Mouse (Mus musculus) cerebellum, adult 2 months (tissue): ENCODE data around the gene Dapp1. TPM values are rescaled to one million over a fixed set of nuclear protein-coding genes. Genes with fewer than 3 reads are reported as not detected.

ENCODE experiments used
- DNase-seq, 2 experiments: peaks; one replicate each; pipeline ENCODE4 v3.0.0; 2021
- H3K27ac ChIP-seq: fragments of 200-500 bp; 2 replicates; pipeline ENCODE4 v1.5.1; 2012; ENCODE audit warnings: low read length, control low read depth, inconsistent platforms; ENCODE audit not compliant: insufficient read depth
- H3K27me3 ChIP-seq: fragments of 200-500 bp; 2 replicates; pipeline ENCODE4 v1.6.1; 2012; ENCODE audit warnings: inconsistent platforms, mild to moderate bottlenecking, low read length, moderate library complexity; ENCODE audit not compliant: control insufficient read depth, insufficient read depth
- H3K4me1 ChIP-seq: fragments of 200-500 bp; 2 replicates; pipeline ENCODE4 v1.6.1; 2011; ENCODE audit warnings: low read length; ENCODE audit not compliant: control insufficient read depth, insufficient read depth
- H3K4me3 ChIP-seq: fragments of 200-500 bp; replicated peaks from 2 replicates; pipeline ENCODE3; 2011; ENCODE audit warnings: mild to moderate bottlenecking, low read depth, low read length, control low read depth; ENCODE audit not compliant: insufficient read depth
- CTCF ChIP-seq: fragments of 200-500 bp; IDR thresholded peaks from 2 replicates; pipeline ENCODE4 v1.5.1; 2011; ENCODE audit warnings: low read depth, mild to moderate bottlenecking, control low read depth, low read length, moderate library complexity, borderline replicate concordance; ENCODE audit not compliant: insufficient read depth
- POLR2A ChIP-seq: fragments of 200-500 bp; IDR thresholded peaks from 2 replicates; pipeline ENCODE4 v1.6.1; 2011; ENCODE audit warnings: low read length, control low read depth, borderline replicate concordance; ENCODE audit not compliant: insufficient read depth
- WGBS: fragments of 180-500 bp; shearing (Covaris S2); methylation state at CpG from one replicate; pipeline ENCODE4 v1.1.7; 2018; 5-methylcytosine and 5-hydroxymethylcytosine counted together
- polyA plus RNA-seq: library from polyadenylated mRNA; depleted of rRNA; stranded (reverse); fragments of >200 nt; gene quantifications from 2 replicates; pipeline ENCODE4 v1.2.3, GENCODE M21; 2012; rRNA removed

Gene Dapp1
- 0.79 and 1.1 TPM in 2 replicates for polyA plus RNA-seq

DNA sequence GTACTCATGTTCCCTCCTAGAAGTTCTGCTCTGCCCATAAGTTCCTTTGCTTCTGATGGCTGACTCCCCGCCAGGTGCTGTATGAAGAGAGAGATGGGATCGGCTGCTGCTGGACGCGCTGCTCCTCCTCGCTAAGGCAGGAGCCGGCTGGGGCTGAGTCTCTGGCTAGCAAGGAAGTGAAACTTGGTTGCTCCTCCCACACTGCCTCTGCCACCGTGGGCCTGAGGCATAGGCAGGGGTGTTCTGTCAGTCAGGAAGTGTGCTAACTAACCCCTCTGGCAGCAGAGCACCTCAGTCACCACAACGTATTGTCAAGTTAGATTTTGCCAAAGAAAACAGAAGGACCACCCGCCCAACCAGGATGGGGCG lies at the start of gene Dapp1:
Gene Dapp1, minus strand, starts transcription at position 164 of the 369 bp plus-strand sequence.
- DNase-seq, result no peak
- no peak within 1 kb of the TSS for H3K27ac ChIP-seq
- TF ChIP-seq POLR2A, result no peak
- WGBS, result 12% methylated on average over 10 of the region's 10 CpGs
- H3K27me3 ChIP-seq, result no peaks in the 10 kb centered on the region
- H3K4me1 ChIP-seq, result no peaks in the 10 kb centered on the region
- H3K4me3 ChIP-seq, result peak within 1 kb of the TSS; percentile 6

DNA sequence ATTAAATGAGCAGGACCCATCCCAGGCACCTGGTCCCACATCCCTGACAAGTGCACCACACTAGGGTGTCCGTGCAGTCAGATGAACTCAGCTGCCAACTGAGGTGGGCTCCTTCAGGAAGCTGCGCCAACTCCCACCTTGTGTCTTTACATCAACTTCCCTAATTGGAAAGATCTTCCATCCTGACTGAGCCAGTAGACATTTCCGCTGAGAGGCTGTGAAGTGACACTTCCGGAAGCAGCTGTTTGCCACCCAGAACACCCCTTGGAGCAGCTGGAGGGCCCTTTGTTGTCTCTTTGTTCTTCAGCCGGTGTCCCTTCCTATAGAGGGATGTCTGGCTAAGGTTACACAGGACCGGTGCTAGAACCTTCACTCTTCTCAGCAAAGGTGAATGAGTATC lies 49.2 kb upstream of the Dapp1 start:
- DNase-seq, result no peak
- Histone ChIP-seq H3K4me3 (no peak overlapping the region), H3K4me1 (peaks cover 24% of the 10 kb centered on the region), H3K27me3 (no peaks in the 10 kb centered on the region), H3K27ac (no peak overlapping the region)
- TF ChIP-seq CTCF, result no peak
- WGBS, result 94% methylated on average over 6 of the region's 6 CpGs

DNA sequence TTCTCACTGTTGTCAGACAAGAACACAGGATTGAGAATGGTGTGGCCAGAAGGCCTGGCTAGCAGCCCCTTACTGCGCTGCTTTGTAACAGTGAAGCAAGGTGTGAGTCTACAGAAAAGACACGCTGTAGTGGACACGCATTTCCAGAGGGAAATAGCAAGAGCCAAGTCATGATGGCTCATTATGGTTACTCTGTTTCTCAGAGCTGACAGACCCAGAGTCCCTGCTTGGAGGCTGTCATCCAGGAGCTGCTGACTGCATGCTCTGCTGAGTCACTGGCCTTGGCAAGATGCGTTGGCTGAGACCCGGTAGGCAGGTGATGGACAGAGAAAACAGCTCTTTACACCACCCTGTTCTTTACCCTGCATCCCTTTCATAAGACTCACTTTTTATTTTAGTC lies 48.0 kb upstream of the Dapp1 start:
- H3K4me1 ChIP-seq, result peaks cover 25% of the 10 kb centered on the region
- TF ChIP-seq POLR2A, result no peak
- TF ChIP-seq CTCF, result no peak
- peak; percentile 85 to 95 for DNase-seq
- WGBS, result 10% methylated on average over 5 of the region's 5 CpGs
- H3K4me3 ChIP-seq, result no peak overlapping the region
- H3K27me3 ChIP-seq, result no peaks in the 10 kb centered on the region
- H3K27ac ChIP-seq, result peak overlapping the region; percentile 37

DNA sequence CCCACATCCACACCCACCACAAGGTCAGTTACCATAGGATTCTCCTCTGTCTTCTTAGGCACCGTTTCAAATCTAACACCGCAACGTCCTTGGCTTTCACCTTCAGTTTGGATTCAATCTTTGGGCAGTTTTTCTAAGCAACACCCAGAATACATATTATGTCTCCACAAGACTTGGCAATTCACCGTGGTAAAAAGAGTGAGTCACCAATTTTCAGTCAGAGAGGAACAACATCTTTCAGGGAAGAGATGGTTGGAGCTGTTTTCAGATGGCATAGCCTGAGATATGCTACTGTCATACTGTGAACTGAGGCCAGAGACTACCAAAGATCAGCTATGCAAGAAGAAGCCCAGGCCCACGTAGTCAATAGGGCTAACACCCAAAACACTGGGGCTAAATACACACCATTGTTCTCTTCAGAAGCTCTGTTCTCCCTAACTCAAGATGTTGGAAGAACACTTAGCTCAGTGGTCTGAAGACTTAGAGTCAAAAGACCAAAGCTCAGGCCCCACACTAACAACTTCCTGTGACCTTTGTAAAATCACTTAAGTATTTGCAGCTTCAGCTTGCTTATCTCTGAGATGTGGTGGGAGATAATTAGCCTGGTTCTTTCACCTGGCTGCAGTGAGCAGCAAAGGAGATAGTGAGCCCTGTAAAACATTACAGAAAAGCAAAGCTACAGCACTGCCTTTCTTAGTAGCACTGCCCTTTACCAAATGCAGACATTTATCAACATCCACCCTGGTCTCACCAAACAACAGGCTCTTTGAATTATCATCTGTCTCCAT lies 46.4 kb upstream of the Dapp1 start:
- Histone ChIP-seq H3K27me3 (no peaks in the 10 kb centered on the region), H3K27ac (no peak overlapping the region), H3K4me1 (peaks cover 27% of the 10 kb centered on the region), H3K4me3 (no peak overlapping the region)
- WGBS, result 49% methylated on average over 5 of the region's 5 CpGs
- peak in 1 of 2 experiments; percentile 36 for DNase-seq
- no peak for TF ChIP-seq POLR2A
- TF ChIP-seq CTCF, result no peak

DNA sequence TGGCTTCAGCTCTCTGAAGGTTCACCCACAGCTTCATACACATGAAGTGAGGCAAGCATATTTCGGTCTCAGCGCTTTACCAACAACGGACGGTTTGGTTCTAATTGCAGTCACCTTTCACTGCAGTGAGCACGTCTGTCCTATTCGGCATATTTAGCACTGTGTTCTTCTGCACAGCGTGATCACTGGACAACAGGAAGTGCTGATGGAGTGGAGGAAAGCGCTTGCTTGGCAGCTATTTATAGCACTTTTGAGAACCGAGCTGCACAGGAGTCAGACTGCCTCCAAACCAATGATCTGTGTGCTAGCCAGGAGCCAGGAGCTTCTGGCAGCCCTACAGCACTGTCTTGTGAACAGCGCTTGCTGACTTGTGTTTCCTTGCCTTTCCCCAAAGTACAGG lies 44.9 kb upstream of the Dapp1 start:
- TF ChIP-seq CTCF, result no peak
- TF ChIP-seq POLR2A, result peak; percentile 57; the same call in 1 of the 2 replicates
- DNase-seq, result peak; percentile 84 to 96
- H3K27ac ChIP-seq, result peak overlapping the region; percentile 89
- 7% methylated on average over 10 of the region's 10 CpGs for WGBS
- H3K4me3 ChIP-seq, result peak overlapping the region; percentile 31
- H3K27me3 ChIP-seq, result no peaks in the 10 kb centered on the region
- peaks cover 30% of the 10 kb centered on the region for H3K4me1 ChIP-seq

DNA sequence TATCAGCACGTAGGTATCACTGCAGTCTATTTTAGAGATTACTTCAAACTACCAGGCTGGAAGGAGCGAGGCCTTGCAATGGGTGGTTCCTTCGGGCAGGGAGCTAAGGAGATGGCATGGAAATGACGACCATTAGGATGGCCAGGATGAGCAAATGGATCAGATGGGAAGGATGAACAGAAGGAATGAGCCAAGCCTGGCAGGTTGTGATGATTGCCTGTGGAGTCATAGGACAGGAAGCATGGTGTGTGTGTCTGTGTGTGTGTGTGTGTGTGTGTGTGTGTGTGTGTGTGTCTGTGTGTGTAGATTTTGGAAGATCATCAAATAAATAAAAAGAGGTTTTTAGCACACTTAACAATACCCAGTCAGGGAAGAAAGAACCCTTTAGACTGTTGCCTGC lies 41.3 kb upstream of the Dapp1 start:
- WGBS, result 41% methylated on average over 4 of the region's 4 CpGs
- Histone ChIP-seq H3K4me3 (no peak overlapping the region), H3K4me1 (peaks cover 15% of the 10 kb centered on the region; the same call in 1 of the 2 replicates), H3K27ac (no peak overlapping the region), H3K27me3 (no peaks in the 10 kb centered on the region)
- TF ChIP-seq CTCF (no peak), POLR2A (no peak)
- DNase-seq, result no peak

DNA sequence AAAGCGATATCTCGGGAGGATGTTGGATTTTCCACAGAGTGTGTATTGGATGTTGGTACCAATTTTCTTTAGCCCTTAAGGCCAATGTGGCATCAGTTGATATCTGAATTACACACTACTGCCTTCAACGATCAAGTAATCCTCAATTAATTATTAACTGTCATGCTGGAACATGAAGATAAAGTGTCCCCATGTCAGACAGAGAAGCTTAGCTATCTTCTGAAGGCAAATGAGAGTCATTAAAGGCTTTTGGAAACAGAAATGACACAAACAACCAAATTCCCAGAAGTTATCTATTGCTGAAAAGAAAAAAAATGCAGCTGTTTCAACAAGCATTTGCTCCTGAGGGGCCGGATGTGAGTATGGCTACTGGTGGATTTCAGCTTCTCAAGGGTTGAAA lies 40.7 kb upstream of the Dapp1 start:
- Histone ChIP-seq H3K27me3 (no peaks in the 10 kb centered on the region), H3K4me3 (no peak overlapping the region), H3K4me1 (peaks cover 12% of the 10 kb centered on the region; the same call in 1 of the 2 replicates), H3K27ac (no peak overlapping the region)
- TF ChIP-seq CTCF (no peak), POLR2A (no peak)
- WGBS, result 76% methylated on average over 4 of the region's 4 CpGs
- no peak for DNase-seq

DNA sequence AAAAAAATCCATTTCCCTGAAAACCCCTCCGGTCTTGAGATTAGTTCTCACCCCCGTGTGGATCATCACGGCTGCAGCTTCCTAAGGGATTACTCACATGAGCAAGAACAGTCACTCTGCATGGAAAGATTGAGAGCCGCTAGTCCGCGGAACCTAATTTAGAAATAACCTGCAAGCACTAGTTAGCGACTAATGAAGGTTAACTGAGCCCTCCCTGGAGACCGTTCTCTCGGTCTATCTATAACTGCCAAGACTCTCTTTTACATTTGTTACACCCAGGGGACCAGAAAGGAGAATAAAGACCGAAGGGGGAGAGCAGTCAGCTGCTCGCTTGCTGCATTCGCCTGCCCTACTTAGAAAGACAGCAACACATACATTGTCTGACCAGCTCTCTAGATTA lies 35.5 kb upstream of the Dapp1 start:
- 87% methylated on average over 12 of the region's 12 CpGs for WGBS
- TF ChIP-seq CTCF (no peak), POLR2A (no peak)
- Histone ChIP-seq H3K27me3 (no peaks in the 10 kb centered on the region), H3K4me1 (no peaks in the 10 kb centered on the region), H3K27ac (no peak overlapping the region), H3K4me3 (no peak overlapping the region)
- no peak for DNase-seq
